Mouse (Mus musculus) layer of hippocampus, adult 6 months (tissue): ENCODE data around the gene Slc17a9. TPM values are rescaled to one million over a fixed set of nuclear protein-coding genes. Genes with fewer than 3 reads are reported as not detected.

Source experiments
- long read RNA-seq, 2 experiments: library from polyadenylated mRNA; unstranded; transcript quantifications; one replicate each; pipeline ENCODE4 v2.0.0; 2019 to 2020
- polyA plus RNA-seq: library from polyadenylated mRNA; unstranded; fragments of <200 nt; fragmentation: Nextera tagmentation; gene quantifications from 2 replicates; pipeline ENCODE4 v1.2.3, GENCODE M21; 2021

Gene Slc17a9
- polyA plus RNA-seq = 0.18 TPM in 1 of 2 replicates, not detected in the other
- long read RNA-seq, experiment 1 = 0 reads
- long read RNA-seq, experiment 2 = 0 reads

GRCm38 (mm10) chr2:180724585-180725413 lies at the start of gene Slc17a9:
Gene Slc17a9 (plus strand): TSS chr2:180725263.

GRCm38 (mm10) chr2:180709923-180710272 lies 15.2 kb upstream of the Slc17a9 start, which contains the start of the genes Dido1 and Gid8:
Gene Dido1 (minus strand): TSS chr2:180709999.
Gene Gid8 (plus strand): TSS chr2:180710117.

GRCm38 (mm10) chr2:180776793-180777192 lies 51.7 kb downstream of the Slc17a9 start, which contains the start of gene Bhlhe23:
Gene Bhlhe23 (minus strand): TSS chr2:180776900.

Other genes starting within 250 kb of the Slc17a9 start
- 2.6 and 3.6 TPM in 2 replicates for gene Ntsr1, start 225.3 kb upstream of the Slc17a9 start, polyA plus RNA-seq
- gene Mrgbp, start 144.0 kb upstream of the Slc17a9 start, polyA plus RNA-seq = 5.0 and 5.1 TPM in 2 replicates
- gene Ogfr, start 136.0 kb upstream of the Slc17a9 start, polyA plus RNA-seq = 11.7 and 12.2 TPM in 2 replicates
- 3.3 and 14.9 TPM in 2 replicates for gene Col9a3, start 127.5 kb upstream of the Slc17a9 start, polyA plus RNA-seq
- gene Tcfl5, start 82.6 kb upstream of the Slc17a9 start, polyA plus RNA-seq = 0.11 and 0.15 TPM in 2 replicates
- 10.8 and 13.6 TPM in 2 replicates for gene Dido1, start 15.3 kb upstream of the Slc17a9 start, polyA plus RNA-seq
- gene Gid8, start 15.1 kb upstream of the Slc17a9 start, polyA plus RNA-seq = 23.1 and 29.2 TPM in 2 replicates
- gene Bhlhe23, start 51.6 kb downstream of the Slc17a9 start, polyA plus RNA-seq = 0.18 and 0.19 TPM in 2 replicates
- gene Ythdf1, start 195.7 kb downstream of the Slc17a9 start, polyA plus RNA-seq = 5.2 and 5.4 TPM in 2 replicates
- 0.48 and 0.62 TPM in 2 replicates for gene Birc7, start 203.8 kb downstream of the Slc17a9 start, polyA plus RNA-seq
- gene Nkain4, start 229.4 kb downstream of the Slc17a9 start, polyA plus RNA-seq = 160 and 162 TPM in 2 replicates
- gene Arfgap1, start 242.0 kb downstream of the Slc17a9 start, polyA plus RNA-seq = 88.1 and 93.7 TPM in 2 replicates